Mouse (Mus musculus): Measurements from ENCODE around the gene Pomc.
"Not testable (repeated sequence)": the region's sequence is repeated elsewhere in the genome, so short reads cannot be mapped to it uniquely, and the experiment has no call there.

Gene Pomc

DNA sequence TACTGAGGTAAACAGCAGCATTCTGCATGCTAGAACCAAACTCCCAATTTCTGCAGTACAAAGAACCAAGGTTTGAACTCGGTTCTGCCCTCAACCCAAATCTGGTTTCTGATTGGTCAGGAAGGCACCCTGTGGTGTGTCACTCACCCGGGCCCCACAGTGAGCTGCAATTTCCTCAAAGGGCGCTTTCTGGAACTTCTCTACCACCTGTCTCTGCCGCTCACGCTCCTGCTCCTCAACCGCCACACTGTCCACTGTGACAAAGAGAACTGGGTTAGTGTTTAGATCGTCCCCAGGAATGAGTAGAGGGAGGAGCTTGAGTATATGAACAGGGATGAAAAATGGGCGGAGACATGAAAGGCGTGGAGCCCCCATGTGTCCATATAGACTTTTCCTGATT lies 13.6 kb downstream of the Pomc start:
- DNase-seq (ENCODE audit: low spot score): no peak

DNA sequence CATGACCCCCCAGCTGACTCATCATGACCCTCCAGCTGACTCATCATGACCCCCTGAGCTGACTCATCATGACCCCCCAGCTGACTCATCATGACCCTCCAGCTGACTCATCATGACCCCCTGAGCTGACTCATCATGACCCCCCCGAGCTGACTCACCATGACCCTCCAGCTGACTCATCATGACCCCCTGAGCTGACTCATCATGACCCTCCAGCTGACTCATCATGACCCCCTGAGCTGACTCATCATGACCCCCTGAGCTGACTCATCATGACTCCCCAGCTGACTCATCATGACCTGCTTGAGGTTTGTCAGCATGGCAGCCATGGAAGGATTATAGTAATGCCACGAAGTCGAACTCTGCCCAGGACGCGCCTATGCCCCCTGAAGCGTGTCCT lies 18.4 kb downstream of the Pomc start:
- not testable (repeated sequence) for DNase-seq (ENCODE audit: low spot score)

DNA sequence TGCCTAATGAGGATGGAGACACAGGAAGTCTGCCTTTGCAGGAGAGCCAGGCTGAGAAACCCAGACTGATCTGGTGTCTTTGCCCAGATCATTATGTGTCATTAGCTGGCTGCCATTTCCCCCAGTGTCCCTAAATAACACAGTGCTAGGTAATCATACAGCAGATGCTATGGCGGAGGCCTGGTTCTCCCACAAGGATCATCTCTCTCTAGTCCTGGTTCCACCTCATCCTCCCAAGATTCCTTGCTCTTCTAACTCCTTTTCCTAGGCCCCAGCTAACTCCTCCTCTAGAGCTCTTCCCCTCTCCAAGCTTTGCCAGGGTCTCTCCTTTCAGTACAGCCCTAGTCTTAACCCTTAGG lies 26.2 kb downstream of the Pomc start:
- no peak for DNase-seq (ENCODE audit: low spot score)

DNA sequence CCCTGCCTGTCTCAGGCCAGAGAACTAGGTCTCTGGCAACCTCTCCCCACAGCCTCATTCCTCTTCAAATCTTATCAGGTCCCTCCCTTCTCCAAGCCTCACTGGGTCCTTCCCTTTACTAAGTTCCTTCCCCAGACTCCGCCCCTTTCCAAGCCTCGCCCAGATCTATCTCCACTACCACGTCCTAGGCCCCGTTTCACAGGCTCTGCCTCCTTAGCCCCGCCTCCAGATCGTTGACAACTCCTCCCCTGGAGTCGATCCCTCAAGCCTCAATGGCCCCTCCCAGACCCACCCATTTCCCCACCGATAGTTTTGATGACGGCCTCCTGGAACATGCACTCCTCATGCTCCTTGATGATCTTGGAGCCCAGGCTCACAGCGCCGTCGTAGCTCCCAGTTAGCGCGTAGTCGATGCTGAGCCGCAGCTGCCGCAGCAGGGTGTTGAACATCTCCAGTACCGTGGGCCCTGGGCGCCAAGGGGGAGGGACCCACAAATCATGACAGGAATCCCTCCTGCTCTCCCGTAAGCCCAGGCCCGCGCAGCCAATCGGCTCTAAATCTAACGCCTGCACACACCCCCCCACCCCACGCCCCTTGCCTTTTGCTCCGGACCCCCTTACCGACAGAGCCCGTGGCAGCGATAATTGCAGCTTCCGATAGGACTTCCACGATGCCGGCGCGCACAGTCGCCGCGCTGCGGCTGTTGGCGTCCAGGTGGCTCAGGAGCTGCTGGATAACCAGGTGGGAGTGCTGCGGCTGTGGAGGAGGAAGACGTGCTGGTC lies 26.8 kb downstream of the Pomc start:
- peak; percentile 80 for DNase-seq (ENCODE audit: low spot score)

DNA sequence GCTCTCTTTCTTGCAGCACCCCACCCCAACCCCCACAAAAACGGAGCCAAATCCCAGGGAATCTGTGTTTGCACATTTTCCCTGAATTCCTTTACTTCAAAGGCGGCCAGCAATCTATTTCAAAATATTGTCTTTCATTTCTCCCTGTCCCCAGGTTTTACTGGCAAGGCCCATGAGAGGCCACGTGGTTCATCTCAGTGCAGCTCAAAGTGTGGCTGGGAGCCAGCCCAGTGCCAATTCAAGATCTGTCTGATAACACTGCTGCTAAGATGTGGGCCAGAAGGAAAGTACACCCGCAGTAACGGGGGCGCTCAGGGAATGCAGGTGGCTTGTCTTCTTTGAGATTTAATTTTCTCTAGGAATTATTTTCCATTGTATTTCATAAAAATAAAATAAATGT lies 27.5 kb downstream of the Pomc start:
- DNase-seq (ENCODE audit: low spot score): no peak

DNA sequence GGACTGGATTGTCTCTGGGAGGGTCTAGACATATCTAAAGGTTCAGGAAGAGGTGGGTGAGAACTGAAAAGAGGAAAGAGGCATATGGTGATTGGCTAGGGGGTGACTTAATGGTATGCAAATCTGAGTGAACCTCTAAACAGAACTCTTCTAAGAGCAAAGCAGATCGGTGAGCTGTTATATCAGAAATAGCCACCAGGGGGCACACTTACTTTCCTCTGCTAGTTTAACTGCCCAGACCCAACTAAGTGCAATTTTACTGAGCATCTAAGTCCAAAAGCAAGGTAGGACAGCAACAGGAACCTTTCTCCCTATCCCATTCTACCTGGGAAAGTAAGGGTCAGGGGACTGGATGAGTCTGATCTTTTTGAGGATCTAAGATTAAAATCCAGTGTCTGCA lies 29.0 kb downstream of the Pomc start:
- DNase-seq (ENCODE audit: low spot score): peak; percentile 77

DNA sequence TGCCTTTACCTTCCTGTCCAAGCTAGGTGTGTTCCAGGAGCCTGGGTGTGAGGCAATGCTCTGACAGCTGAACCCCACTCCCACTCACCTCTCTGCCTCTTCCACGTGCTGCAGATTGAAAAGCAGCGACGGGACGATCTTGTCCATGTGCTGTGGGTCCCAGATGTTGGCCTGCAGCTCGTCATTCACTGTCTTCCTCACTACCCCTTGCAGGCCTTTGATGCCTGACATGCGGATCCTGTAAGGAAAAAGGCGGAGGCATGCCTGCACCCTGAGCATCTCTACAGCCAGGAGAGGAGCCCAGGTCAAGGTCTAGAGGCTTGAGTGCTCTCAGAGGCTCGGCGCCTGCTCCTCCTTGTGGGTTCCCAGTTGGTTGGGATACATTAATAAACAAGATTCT lies 29.7 kb downstream of the Pomc start:
- DNase-seq (ENCODE audit: low spot score): no peak

DNA sequence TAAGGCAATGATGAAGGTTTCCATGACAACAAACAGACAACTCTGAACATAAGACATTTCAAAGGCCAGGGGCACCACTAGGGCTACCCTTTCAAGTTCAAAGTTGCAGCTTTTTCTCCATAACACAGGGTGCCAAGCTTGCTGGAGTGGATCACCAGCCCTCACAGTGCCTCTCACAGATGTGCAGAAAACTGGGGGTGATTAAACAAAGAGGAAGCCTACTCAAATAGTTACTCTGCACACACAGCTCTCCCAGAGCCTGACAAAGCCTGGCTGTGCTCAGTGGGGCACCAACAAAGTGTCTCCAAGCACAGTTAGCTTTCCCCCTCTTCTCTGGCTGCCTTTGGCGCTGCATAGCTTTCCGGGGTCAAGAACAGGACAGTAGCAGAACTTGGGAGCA lies 35.2 kb downstream of the Pomc start:
- no peak for DNase-seq (ENCODE audit: low spot score)

DNA sequence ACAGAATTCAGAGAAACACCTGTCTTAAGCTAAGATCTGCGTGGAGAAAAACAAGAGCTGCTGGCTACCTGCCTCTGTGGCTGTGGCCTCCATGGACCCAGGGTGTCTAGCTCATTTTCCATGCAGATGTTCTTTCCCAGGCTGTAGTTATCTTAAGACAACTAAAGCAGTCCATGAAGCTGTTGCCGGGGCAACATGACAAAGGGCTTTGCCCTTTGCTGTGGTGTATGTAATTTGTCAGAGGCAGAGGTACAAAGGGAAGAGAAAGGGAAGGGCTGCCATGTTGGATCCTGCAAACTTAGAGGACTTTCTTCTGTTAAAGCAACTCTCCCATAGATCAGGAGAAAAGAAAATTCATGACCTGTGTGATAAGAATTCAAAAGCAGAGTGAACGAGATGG lies 36.3 kb downstream of the Pomc start:
- no peak for DNase-seq (ENCODE audit: low spot score)

DNA sequence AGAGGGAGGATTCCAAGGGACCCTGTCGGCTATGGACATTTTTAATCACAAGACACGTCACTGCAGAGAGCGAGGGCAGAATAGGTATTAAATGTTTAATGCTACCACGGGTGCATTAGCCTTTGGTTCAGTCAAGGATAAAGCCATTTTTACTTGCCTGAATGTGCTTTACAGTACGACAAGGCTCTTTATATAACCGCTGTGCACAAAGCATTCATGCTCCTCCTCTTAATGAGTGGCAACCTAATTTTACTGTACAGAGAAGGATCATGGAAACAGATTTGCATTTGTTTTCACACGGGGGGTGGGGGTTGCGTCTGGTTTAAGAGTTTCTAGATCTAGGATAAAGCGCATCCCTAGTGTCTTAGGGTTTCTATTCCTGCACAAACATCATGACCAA lies 42.0 kb downstream of the Pomc start:
- no peak for DNase-seq (ENCODE audit: low spot score)

DNA sequence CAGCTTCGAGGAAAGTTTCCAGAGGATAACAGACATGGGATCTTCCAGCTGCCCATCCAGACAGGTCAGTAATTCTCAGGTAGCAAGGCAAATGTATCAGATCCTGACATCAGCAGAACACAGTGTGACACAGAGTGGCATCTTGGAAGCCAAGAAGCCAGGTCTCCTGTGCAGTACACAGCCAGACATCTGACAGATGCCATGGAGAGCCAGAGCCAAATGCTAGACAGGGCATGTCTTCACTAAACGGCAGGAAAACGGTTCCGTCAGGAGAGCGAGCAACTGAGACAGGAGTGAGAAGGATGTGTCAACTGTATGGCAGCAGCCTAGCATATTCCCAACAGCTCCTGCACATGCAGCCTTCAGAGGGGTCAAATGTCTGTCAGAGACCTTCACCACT lies 45.7 kb downstream of the Pomc start:
- no peak for DNase-seq (ENCODE audit: low spot score)

DNA sequence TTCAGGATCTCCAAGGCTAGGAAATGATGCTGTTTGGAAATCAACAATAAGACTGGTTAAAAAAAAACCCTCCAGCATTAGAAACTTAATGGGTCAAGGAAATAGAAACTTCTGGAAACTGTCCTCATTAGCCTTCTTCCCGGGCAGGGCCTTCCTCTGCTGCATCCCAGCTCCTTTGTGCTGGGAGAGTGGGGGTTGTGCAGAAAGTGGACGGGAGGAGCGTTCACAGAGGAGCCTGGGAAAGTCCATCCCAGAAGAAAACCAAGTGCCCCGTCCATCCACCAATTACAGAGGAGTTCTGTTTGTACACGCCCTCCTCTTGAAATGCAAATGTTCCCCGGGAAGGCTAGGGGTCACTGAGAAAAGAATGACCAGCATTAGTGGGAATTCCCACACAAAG lies 49.9 kb downstream of the Pomc start:
- DNase-seq (ENCODE audit: low spot score): no peak

DNA sequence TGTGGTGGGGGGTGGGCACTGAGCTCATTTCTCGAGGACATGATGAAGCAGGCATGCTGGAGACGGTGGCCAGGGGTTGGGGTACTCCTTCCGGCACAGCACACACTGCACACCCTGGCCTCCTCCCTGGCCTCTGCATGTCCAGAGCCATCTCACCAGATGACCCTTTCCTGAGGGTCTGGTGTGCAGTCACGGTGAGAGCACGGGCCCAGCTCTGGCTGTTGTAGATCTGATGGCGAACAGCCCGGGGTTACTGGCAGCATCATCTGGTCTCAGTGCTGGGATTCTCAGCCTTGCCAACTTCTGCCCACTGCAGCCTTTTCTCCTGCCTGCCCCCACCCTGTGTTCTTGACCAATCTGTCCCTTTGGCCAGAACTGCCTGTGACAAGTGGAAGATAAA lies 51.3 kb downstream of the Pomc start:
- DNase-seq (ENCODE audit: low spot score): no peak

DNA sequence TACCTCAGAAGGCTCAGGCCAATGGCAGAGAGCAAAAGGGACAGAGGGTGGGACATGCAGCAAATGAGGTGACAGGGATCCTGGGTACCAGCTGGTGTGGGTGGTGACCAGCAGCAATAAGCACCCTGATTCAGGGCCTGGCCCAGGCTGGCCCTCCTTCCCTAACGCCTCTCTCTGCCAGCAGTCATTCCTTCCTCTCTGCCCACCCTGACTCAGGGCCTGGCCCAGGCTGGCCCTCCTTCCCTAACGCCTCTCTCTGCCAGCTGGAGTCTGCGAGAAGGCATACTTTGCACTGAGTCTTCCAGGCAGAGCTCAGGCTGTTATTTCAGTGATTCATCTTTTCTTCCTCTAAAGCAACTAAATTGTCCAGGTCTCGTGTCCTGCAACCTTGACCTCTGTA lies 52.4 kb downstream of the Pomc start:
- no peak for DNase-seq (ENCODE audit: low spot score)

DNA sequence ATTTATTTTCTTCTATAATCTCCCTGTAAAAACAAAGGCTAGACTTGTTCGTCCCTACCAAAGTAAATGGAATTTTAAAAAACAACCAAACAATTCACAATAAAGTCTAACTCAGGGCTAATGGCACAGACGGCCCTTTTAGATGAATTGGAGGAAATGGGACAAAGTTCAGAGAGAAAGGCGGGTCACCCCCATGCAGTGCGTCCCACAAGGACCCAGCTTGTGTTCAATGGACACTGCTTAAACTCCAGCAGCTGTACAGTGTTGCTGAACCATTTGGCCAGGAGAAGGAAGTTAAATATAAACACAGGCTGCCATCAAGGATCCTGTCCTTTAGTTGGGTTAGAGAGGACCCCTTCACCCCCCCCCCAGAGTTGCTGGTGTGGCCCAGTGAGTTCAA lies 53.0 kb downstream of the Pomc start:
- DNase-seq (ENCODE audit: low spot score): no peak

DNA sequence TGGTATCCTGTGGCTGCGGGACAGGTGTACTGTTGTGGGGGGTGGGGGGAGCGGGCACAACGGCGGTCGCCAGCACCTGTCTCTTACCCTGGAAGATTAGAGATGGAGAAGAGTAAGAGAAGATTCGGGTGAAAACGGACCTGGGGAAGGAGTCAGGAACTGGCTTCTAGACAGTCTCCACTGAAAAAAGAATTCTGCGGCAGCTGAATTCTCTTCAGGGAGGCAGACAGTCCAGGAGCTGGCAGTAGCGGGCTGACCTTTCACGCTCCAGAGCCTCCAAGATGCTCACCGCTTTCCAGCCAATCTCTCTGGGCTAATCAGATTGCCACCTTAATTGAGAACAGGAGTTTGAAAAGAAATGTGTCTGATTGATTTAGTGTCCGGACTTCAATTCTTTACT lies 54.0 kb downstream of the Pomc start:
- DNase-seq (ENCODE audit: low spot score): no peak

Measured in left cerebral cortex, adult 11 months (tissue).